Comparison of ENCODE assay signal across 17 mouse cellular contexts in genomic region chrX:84443985-84444384, GRCm38 (mm10).
"Had no signal": no experiment of that assay in that cellular context is flagged by ENCODE, and none has a peak within 500 bp of the region (broad histone marks: within the 10 kb centered on the region; RNA-seq: fewer than 3 reads in every experiment).

No protein-coding gene starts in this region.

- H3K36me3 ChIP-seq: lung, embryonic 15.5 days; midbrain, embryonic 13.5 days; neural tube, embryonic 13.5 days; neural tube, embryonic 15.5 days; stomach, embryonic 15.5 days had no signal

- H3K4me1 ChIP-seq: lung, embryonic 15.5 days; megakaryocyte, embryonic 14.5 days; midbrain, embryonic 13.5 days; neural tube, embryonic 13.5 days; neural tube, embryonic 15.5 days; stomach, embryonic 15.5 days had no signal

- H3K9ac ChIP-seq: liver, postnatal 0 days; lung, embryonic 15.5 days; midbrain, embryonic 13.5 days; neural tube, embryonic 13.5 days; neural tube, embryonic 15.5 days; stomach, embryonic 15.5 days had no signal

- DNase-seq: liver, postnatal 0 days; lung, adult 2 months; lung, postnatal 14 days; lung, postnatal 36 days; right cerebral cortex, postnatal 14 days; thymus, adult 2 months; thymus, postnatal 25 days; thymus, postnatal 4 days had no signal

- H3K27ac ChIP-seq: lung, embryonic 15.5 days; macrophage; midbrain, embryonic 13.5 days; neural tube, embryonic 13.5 days; neural tube, embryonic 15.5 days; stomach, embryonic 15.5 days; stomach, postnatal 0 days had no signal

- H3K27me3 ChIP-seq: lung, embryonic 15.5 days; megakaryocyte, embryonic 14.5 days; midbrain, embryonic 13.5 days; neural tube, embryonic 13.5 days; neural tube, embryonic 15.5 days; stomach, embryonic 15.5 days had no signal

- H3K4me3 ChIP-seq: lung, embryonic 15.5 days; megakaryocyte, embryonic 14.5 days; midbrain, embryonic 13.5 days; myocyte; neural tube, embryonic 13.5 days; neural tube, embryonic 15.5 days; stomach, embryonic 15.5 days had no signal

- H3K9me3 ChIP-seq: lung, embryonic 15.5 days; megakaryocyte, embryonic 14.5 days; midbrain, embryonic 13.5 days; neural tube, embryonic 13.5 days; neural tube, embryonic 15.5 days; stomach, embryonic 15.5 days had no signal
